Mouse (Mus musculus) lung, postnatal 36 days (tissue): ENCODE results near the gene Prkd2.

Experiments
- DNase-seq: peaks from one replicate; pipeline ENCODE4 v3.0.0; 2022; ENCODE audit warnings: mixed read lengths

The Prkd2 gene

GRCm38 (mm10) chr7:16842645-16843063, at the start of gene Prkd2:
Gene Prkd2, plus strand, starts transcription at chr7:16842902.
- DNase-seq, result peak; percentile 97

GRCm38 (mm10) chr7:16793010-16793725, 49.5 kb upstream of the Prkd2 start:
- peak; percentile 71 for DNase-seq

DNA sequence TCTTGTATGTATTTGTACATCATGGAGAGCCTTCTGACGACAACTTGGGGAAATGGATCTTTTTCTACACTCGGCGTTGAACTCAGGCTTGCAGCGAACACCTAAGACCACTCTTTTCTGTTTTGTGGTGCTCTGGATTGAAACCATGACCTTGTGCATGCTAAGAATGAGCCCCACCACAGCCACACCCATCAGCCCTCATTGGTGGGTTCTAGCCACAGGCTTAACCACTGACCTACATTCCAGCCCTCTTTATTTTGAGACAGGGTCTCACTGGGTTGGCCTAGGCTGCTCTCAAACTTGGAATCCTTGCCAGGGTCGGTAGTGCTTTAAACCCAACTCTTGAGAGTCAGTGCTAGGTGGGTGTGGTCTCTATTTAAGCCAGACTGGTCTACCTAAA, 47.8 kb upstream of the Prkd2 start:
- no peak for DNase-seq

GRCm38 (mm10) chr7:16804409-16805028, 38.2 kb upstream of the Prkd2 start:
- peak; percentile 53 for DNase-seq

DNA sequence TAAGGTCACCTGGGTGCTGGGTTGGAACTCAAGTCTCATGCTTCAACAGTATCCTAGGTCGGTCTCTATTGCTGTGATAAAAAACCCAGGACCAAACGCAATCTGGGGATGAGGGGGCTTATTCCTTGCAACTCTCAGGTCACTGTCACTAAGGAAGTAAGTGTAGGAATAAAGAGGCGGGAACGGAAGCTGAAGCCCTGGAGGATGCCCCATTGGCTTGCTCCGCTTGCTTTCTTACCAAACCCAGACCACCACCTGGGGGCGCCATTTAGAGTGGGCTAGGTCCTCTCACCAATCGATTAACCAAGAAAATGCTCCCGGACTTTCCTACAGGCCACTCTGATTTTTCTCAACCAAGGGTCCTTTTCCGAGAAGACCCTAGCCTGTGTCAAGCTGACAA, 34.8 kb upstream of the Prkd2 start:
- no peak for DNase-seq

- DNase-seq, result peak; percentile 23
Observed at GRCm38 (mm10) chr7:16808647-16809046, 34.1 kb upstream of the Prkd2 start.

- peak; percentile 87 for DNase-seq
Observed at GRCm38 (mm10) chr7:16809739-16810138, 33.0 kb upstream of the Prkd2 start.

DNA sequence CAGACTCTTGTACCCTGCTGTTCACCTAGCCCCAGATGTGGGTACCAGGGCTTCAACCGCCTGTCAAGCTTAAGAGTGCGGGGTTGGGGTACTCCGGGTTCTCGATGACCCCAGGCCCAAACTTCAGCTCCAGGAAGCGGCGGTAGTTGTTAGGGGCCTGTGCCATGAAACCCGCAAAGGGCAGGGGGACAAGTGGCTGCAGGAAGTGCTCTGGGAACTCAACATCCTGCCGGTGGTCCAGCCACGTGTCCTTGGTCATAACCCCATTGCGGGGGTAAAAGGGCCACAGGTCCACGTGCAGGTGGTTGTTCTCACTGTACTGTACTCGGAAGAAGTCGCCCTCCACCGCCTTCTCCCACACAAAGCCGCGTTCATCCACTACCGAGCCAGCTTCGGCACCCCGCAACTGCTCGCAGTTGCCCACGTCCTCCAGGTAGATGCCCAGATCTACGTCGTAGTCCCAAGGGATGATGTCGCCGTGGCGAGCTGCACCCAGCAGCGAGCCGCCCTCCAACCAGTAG, 32.2 kb upstream of the Prkd2 start:
- no peak for DNase-seq

GRCm38 (mm10) chr7:16810920-16811648, 31.6 kb upstream of the Prkd2 start:
- DNase-seq, result no peak

- DNase-seq, result no peak
Observed at GRCm38 (mm10) chr7:16811649-16812070, 31.0 kb upstream of the Prkd2 start.

DNA sequence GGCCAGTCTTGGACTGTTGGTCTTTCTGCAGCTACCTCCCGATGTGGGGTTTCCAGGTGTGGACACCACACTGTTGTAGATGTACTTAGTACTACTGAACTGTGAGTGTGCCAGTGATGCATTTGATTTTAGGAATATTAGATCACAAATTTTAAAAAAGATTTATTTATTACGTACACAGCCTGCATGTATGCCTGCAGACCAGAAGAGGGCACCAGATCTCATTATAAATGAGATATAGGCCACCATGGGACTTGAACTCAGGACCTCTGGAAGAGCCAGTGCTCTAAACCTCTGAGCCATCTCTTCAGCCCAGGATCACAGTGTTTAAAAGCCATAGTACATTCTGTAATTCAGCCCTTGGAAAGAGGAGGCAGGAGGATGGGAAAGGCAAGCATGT, 30.2 kb upstream of the Prkd2 start:
- no peak for DNase-seq

DNA sequence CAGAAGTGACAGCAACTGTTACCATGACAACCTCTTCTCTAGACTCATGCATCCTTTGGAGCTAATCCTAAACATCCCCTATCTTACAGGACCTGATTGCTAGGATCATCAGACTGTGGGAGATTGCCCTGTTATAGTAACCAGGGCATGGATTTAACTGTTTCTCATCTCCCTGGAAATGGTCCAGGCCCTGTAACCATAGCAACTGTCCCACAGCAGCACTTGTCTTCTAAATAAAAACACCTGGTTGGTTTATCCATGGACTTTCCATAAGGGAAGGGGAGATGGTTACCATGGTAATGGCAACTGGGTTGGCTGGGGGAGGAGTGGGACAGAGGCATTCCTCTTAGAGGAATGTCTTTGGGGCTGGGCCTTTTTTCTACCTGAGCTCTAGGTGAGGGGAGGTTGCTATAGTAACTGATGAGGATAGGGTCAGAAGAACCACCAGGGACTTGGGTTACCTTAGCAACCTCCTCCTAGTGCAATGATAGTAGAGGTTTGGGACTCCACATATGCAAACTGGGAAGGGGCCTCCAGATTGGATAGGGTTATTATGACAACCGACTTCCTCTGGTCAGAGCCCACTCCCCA, 27.3 kb upstream of the Prkd2 start, which contains the start of gene Strn4:
Gene Strn4 (plus strand): TSS at position 539 of the 591 bp plus-strand sequence.
- DNase-seq, result no peak

GRCm38 (mm10) chr7:16816078-16816474, 26.6 kb upstream of the Prkd2 start:
- DNase-seq, result peak; percentile 81

- DNase-seq, result no peak
Observed at GRCm38 (mm10) chr7:16816475-16817122, 26.1 kb upstream of the Prkd2 start, which contains the start of gene Fkrp. Gene Fkrp, minus strand, starts transcription at chr7:16816732.

DNA sequence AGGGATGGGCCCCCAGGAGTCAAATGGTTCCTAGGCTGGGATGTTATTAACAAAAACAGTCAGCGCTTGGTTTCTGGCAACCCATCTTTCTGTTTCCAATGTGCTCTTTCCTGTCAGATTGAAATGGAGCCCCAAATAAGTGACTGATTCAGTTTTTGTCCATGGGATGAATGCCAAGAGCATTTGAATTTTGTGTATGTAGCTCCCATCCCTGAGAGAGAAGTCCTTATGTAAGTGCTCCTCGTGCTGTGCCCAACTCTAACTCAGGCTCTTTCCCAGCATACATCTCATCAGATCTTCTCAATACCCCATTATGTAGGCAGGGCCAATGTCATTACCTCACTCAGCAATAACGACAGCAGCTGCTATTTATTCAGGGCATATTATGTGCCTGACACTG, 25.0 kb upstream of the Prkd2 start:
- no peak for DNase-seq

DNA sequence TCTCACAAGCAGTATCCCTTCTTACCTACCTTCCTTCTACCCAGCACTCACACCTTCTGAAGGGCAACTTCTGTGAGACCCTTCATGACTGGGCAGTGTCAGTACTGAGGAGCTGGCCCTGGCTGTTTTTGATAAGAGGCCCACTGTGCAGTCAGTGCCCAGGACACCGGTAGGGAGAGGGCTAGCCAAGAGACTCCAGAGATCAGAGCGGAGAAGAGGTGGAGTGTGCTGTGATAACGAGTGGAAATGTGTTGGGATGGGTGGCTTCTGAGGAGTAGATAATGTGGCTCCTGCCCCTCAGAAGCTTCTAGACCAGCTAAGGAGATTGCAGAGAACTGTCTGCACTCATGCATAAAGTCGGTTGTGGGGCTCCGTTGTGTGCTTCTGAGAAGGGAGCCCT, 22.9 kb upstream of the Prkd2 start:
- DNase-seq, result no peak

- no peak for DNase-seq
Observed at GRCm38 (mm10) chr7:16820271-16820763, 22.4 kb upstream of the Prkd2 start.

DNA sequence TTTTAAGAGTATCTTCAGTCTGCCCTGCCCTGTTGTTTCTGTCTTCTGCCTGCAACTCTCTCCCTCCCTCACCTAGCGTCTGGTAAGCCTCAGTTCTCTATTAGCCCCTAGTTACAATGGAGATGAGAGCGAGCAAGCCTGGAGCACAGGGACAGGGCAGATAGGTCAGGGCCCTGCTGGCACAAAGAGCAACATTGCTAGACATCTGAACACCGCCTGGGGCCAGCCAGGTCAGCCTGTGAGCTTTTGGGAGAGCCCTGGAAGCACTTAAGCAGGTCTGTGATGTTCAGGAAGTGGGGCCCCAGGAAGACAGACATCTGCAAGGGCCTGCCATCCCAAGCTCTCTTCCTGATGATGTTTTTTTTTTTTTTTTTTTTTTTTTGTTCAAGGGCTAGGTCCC, 21.6 kb upstream of the Prkd2 start:
- no peak for DNase-seq

DNA sequence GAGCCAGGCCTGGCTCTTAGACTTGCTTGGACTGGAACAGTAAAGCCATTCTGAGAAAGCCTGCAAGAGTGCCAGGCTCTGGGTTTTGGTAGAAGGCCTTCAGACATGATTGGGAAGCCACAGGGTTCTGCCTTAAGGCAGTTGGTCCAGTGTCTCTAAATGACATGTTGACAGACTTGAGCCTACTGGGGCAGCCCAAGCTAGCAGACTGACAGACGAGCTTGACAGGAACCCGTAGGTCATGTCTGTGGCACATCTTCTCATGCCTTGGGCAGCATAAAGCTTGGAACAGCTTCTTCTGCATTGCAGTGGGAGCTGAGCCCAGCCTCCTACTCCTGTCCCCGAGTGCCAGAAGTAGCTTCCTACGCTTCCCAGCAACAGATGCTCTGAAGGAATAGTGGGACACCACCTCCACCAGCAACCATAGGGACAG, 21.0 kb upstream of the Prkd2 start:
- DNase-seq, result no peak

DNA sequence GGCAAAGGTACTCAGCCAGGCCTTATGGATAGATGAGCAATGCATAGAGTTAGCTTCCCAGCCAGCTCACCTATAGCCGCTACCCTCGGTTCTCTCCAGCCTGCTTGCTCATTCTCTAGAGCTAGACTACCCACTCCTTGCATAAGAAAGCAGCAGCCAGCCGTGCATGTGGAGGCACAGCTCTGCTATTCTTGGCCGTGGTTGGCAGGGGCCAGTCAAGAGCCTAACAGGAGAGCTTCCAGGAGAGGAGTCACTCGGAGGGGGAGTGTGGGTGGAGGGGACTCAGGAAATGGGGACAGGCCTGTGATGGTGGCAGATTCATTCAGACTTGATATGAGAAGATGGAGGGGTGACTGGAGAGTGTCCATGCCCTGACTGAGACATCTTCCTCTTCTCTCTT, 19.0 kb upstream of the Prkd2 start:
- no peak for DNase-seq

- peak; percentile 81 for DNase-seq
Observed at GRCm38 (mm10) chr7:16825785-16826184, 16.9 kb upstream of the Prkd2 start.

GRCm38 (mm10) chr7:16826571-16826970, 16.1 kb upstream of the Prkd2 start:
- DNase-seq, result no peak
